Mouse (Mus musculus) left cerebral cortex, postnatal 25 days (tissue): ENCODE measurements around the gene Sh2d2a. TPM values are rescaled to one million over a fixed set of nuclear protein-coding genes. Genes with fewer than 3 reads are reported as not detected.
A peak's percentile ranks its signal among the peaks of the same experiment; 100 is the strongest.
"Not testable (repeated sequence)": the region's sequence is repeated elsewhere in the genome, so short reads cannot be mapped to it uniquely, and the experiment has no call there.

Source experiments
- DNase-seq, 2 experiments: peaks; one replicate each; pipeline ENCODE4 v3.0.0; 2022; ENCODE audit warnings: low spot score in 2 of 2, mixed read lengths in 1 of 2
- intact Hi-C: fragments of 180-260 bp; cut with DNase I; formaldehyde crosslinking; loops from one replicate; pipeline ENCODE4 v1.15.1; 2025
- total RNA-seq, 2 experiments: library from RNA; stranded (reverse); gene quantifications; 2 replicates each; pipeline ENCODE4 v1.2.3; 2021

Gene Sh2d2a
- total RNA-seq, 2 experiments from 2014 or later: not detected

DNA sequence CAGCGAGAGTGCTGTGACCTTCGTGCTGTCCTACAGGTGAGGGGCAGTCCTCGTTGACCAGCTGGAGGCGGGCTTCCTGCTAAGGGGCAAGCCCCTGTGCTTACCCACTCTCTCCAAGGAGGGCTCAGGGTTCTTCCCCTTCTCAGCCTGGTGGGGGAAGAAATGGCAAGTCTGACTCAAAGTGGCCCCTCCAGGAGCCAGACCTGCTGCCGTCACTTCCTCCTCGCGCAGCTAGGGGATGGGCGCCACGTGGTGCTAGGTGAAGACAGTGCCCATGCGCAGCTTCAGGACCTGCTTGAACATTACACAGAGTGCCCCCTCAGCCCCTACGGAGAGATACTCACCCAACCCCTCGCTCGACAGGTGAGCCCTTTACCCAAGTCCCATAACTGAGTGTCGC lies 2.6 kb downstream of the Sh2d2a start:
- intact Hi-C loops: no loop called here

GRCm38 (mm10) chr3:87854795-87855568 lies 8.4 kb downstream of the Sh2d2a start:
- DNase-seq: peak in 1 of 2 experiments; percentile 8
- intact Hi-C loops: loop anchor here (5.0 kb wide), 1 partner anchor 83 kb away; no protein-coding TSS in a partner anchor

More for the DNA sequence above, 2.6 kb downstream of the Sh2d2a start:
- DNase-seq: no peak

DNA sequence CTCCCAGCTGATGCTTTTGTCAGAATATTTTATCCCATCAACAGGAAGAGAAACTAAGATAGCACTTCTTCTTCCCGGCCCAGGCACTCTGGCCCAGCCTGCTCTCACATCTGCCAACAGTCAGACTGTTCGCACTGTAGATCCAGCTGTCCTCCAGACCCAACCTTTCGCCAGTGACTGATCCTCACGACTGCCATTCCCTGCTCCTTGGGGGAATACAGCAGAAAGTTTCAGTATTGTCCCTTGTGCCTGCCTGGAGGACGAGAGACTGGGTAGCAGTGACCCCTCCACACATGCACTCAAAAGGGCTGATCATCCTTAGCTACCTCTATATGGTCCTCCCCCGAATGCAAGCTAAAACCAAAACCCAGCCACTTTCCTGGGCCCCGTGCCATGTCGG lies 9.4 kb downstream of the Sh2d2a start:
- intact Hi-C loops: loop anchor here (5.0 kb wide), 1 partner anchor 84 kb away; no protein-coding TSS in a partner anchor
- no peak for DNase-seq

GRCm38 (mm10) chr3:87857666-87858065 lies 11.1 kb downstream of the Sh2d2a start:
- no peak for DNase-seq
- intact Hi-C loops: loop anchor here (5.0 kb wide), 1 partner anchor 85 kb away; no protein-coding TSS in a partner anchor

DNA sequence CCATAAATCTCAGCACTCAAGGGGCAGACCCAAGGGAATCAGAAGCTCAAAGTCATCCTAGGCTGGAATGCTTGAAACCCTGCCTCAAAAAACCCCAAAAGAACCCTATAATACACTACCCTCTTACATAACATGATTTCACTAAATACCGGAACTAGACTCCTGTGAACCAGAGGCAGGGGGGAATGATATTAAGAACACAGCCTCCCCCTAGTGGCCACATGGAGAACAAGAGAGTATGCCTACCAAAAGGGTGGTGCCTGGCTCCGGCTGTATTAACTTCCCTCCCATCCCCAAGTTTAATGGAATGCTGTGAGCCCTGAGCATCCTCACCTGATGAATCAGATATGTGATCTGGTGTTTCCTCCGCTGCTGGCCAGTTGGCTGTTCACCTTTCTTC lies 13.3 kb downstream of the Sh2d2a start:
- intact Hi-C loops: loop anchor here (5.0 kb wide), 1 partner anchor 88 kb away; no protein-coding TSS in a partner anchor

DNA sequence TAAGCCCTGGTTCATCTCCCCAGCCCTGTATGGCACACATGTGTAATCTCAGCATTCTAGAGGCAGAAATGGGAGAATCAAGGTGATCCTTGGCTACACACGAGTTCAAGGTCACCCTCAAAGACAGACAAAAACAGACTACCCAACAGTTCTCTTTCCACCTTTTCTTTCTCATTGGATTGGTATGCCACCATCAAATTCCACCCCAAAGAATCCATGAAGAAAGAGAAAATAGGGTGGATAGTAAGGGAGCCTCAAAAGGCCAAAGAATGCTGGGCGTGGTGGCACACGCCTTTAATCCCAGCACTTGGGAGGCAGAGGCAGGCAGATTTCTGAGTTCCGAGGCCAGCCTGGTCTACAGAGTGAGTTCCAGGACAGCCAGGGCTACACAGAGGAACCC lies 17.6 kb downstream of the Sh2d2a start:
- DNase-seq, intact Hi-C loops: not testable (repeated sequence)

More for the DNA sequence above, 13.3 kb downstream of the Sh2d2a start:
- DNase-seq: peak; percentile 81 to 82

DNA sequence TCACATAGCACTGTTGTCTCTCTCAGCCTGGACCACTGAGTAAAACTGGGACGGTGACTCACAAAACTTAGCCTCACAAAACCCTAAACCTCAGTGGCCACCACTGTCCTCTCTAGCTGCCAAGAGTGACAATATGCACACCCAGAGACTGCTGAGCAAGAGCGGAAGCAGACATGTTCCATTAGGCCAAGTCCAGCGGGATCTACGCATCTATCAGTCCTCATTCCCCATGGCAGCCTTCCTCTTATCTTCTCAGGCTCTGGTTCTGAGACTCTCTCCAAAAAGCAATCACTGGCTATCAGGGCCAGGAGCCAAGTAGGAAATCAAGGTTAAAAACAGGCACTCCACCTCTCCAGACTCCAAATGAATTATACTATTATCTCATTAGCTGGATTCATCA lies 31.2 kb downstream of the Sh2d2a start:
- intact Hi-C loops: no loop called here
- DNase-seq: no peak

DNA sequence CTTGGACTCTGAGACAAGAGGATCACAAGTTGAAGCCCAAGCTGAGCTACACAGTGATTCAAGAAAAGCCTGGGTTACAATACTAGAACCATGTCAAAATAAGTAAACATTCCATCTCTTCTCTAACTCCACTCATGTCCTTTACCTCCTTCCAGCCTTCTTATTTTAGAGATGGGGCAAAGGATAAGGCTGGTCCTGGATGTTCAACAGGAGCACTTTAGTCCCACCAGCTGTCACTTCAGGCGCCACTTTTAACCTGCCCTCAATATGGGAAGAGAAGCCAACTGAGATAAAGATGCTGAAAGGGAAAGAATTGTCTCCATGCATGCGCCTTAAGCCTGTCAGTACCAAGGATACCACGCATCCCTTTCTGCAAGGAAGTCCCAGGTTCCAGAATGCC lies 37.7 kb downstream of the Sh2d2a start:
- DNase-seq: no peak
- intact Hi-C loops: loop anchor here (2.0 kb wide), 1 partner anchor 23 kb away; the partner anchor contains the start of gene Hdgf

- peak; percentile 35 to 41 for DNase-seq
Observed at GRCm38 (mm10) chr3:87884708-87885251, 38.2 kb downstream of the Sh2d2a start.

DNA sequence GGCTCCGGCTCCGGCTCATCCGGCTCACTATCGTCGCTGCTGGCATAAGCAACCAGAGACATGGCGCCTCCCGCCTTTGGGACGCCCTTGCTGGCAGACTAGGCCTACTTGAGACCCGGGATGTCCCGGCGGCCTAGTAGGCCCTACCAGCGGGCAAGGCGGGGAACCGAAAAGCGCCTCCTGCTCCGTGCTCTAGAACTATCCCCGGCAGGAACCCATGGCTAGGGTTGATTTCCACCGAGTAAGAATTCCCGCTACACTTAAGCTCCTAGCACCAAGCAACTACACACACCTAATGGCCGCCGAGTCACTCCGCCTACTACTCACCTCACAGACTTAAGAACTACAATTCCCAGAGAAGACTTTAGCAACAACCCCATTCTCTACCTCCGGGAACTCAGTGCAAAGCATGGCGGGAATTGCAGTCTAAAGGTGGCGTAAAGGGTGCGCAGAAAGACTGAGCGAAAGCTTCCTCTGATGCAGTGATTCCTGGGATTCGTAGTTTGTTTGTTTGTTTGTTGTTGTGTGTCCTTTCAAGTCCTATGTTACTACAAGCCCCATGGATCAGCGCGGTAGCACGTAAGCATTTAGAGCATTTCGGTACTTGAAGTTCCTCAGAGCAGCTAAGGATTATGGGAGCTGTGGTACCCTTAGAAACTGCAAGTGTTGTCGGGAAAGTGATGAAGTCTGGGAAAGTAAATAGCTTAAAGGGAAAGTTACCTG lies 38.9 kb downstream of the Sh2d2a start, which contains the start of gene Prcc:
Gene Prcc (minus strand): TSS at position 328 of the 723 bp plus-strand sequence.
- peak; percentile 92 to 100 for DNase-seq
- intact Hi-C loops: loop anchor here (1.0 to 5.0 kb wide), 3 partner anchors 21 to 667 kb away; partner anchors contain the start of genes Hdgf, Isg20l2, Lamtor2 and Rrnad1

More at GRCm38 (mm10) chr3:87884708-87885251, 38.2 kb downstream of the Sh2d2a start:
- intact Hi-C loops: loop anchor here (1.0 to 5.0 kb wide), 3 partner anchors 22 to 668 kb away; partner anchors contain the start of genes Hdgf, Isg20l2, Lamtor2 and Rrnad1

DNA sequence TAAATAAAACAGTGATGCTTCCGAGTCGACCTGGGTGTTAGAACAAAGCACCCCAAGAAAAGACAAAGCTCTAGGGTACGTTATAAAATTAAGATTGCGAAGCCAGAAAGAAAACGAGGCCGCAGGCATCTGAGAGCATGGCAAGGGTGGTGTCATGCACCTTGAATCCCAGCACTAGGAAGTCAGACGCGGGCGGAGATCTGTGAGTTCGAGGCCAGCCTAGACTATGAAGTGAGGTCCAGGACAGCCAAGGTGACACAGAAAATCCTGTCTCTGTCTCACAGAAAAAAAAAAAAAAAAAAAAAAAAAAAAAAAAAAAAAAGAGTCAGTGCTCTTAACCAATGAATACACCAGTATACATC lies 39.4 kb downstream of the Sh2d2a start:
- intact Hi-C loops: loop anchor here (5.0 kb wide), 1 partner anchor 666 kb away; the partner anchor contains the start of genes Lamtor2 and Ubqln4
- no peak for DNase-seq

DNA sequence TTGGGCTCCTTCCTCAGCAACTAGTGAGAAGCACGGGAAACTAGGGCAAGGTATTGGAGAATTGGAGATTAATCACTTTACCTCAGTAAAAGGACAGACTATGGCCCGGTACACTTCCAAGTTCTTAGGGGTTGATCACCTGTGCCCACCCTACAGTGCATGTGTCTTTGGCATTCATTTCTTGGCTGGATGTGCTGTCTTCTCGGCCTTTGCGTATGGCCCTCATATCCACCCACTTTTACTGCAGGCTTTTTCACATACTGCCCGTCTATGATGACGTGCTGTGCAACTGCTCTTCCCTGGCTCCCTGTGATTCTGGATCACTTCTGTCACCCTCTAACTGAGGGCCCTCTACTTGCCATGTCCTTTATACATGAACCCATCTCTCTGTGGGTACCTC lies 39.9 kb downstream of the Sh2d2a start:
- no peak for DNase-seq
- intact Hi-C loops: loop anchor here (5.0 kb wide), 1 partner anchor 666 kb away; the partner anchor contains the start of genes Lamtor2 and Ubqln4

DNA sequence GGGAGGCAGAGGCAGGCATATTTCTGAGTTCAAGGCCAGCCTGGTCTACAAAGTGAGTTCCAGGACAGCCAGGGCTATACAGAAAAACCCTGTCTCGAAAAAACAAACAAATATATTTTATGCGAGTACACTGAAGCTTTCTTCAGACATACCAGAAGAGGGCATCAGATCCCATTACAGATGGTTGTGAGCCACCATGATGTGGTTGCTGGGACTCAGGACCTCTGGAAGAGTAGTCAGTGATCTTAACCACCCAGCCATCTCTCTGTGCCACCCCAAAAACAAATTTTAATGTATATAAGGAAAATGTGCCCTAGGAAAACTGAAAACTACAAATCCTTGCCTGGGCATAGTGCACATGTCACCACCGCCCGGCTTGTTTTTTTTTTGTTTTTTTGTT lies 40.8 kb downstream of the Sh2d2a start:
- intact Hi-C loops: loop anchor here (5.0 kb wide), 1 partner anchor 665 kb away; the partner anchor contains the start of genes Lamtor2 and Ubqln4
- not testable (repeated sequence) for DNase-seq

DNA sequence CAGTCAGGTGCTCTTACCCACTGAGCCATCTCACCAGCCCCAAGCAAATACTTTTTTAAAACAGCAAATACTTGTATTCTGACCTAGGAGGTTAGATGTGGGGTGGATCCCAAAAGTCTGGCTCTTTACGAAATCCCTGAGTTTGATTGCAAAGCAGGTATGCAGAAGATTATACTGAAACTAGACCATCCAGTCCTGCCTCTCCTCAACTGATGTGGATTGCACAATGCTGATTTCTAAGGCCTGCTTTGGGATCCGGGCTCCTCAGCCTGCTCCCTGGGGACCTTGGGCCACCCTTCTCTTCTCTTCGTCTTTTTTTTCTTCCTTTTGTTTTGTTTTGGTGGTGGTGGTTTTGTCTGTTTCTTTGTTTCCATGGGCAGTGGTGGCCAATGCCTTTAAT lies 44.9 kb downstream of the Sh2d2a start:
- no peak for DNase-seq
- intact Hi-C loops: no loop called here

DNA sequence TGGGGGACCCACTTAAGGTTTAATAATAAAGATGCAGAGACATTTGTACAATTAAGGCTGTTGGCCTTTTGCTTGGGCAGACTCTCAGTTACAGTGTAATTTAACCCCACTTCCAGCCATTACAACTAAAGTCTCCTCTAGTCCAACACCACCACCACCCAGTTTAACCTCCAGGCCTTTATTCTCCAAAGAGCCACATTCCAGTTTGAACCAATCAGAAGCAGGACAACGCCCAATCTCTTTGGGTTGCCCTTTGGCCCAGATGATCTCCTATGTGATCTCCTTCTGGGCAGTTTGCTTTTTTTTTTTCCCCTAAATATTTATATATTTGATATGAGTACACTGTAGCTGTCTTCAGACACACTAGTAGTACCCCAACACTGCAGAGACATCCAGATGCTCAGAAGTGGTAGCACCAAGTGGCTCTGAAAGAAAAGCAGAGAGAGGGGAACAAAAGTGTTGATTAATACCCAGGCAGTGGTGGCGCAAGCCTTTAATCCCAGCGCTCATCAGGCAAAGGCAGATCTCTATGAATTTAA lies 46.9 kb downstream of the Sh2d2a start:
- intact Hi-C loops: no loop called here
- DNase-seq: no peak

GRCm38 (mm10) chr3:87899266-87899665 lies 52.7 kb downstream of the Sh2d2a start:
- DNase-seq: no peak
- intact Hi-C loops: no loop called here

DNA sequence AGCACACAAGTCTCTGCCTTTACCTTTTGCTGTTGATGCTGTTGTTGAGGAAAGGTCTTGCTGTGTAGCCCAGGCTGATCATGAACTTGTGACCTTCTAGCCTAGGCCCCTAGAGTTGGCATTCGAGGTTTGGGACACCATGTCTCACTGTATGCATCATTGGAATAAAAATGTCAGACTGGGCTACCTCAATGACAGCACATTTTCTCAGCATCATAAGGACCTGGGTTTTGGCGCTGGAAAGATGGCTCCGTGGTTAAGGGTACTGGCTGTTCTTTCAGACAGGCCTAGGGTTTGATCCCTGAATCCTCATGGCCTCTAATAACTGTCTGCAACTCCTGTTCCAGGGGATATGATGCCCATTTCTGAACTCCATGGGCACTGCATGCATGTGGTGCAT lies 53.2 kb downstream of the Sh2d2a start:
- intact Hi-C loops: no loop called here
- DNase-seq: no peak

DNA sequence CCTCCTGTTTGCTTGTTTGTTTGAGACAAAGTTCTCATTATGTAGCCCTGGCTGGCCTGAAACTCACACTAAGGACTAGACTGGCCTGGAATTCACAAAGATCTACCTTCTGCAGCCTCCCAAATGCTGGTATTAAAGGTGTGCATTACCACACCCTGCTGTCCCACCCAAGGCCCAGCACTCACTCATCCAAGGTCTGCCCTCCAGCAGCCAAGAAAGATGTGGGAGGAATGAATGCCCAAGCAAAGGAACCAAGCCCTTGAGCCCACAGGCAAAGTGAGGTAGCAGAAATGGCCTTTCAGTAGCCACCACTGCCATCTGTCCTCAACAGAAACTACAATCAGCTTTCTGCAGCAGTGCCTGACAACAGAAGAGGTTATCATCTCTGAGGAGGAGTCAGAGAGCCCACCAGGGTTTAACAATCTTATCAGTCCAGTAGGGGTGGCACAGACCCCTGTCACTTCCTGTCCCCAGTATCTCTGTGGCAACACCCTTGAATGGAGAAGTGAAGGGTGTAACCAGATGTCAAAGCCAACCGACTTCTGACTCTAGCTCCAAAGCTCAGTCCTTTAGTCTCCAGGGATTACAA lies 54.6 kb downstream of the Sh2d2a start:
- intact Hi-C loops: no loop called here
- no peak for DNase-seq

- DNase-seq, intact Hi-C loops: not testable (repeated sequence)
Observed at GRCm38 (mm10) chr3:87901959-87902358, 55.4 kb downstream of the Sh2d2a start.
